Mouse (Mus musculus) heart, embryonic 15.5 days (tissue): ENCODE data around the gene R3hcc1l. TPM values are rescaled to one million over a fixed set of nuclear protein-coding genes. Genes with fewer than 3 reads are reported as not detected.

Source experiments
- ATAC-seq: fragments of 200-750 bp; cut with Nextera tagmentation; replicated peaks from 2 replicates; pipeline ENCODE4 v1.8.0; 2017; ENCODE audit warnings: low read depth, moderate TSS enrichment; ENCODE audit not compliant: insufficient number of reproducible peaks, insufficient read depth, low FRiP score
- H3K27ac ChIP-seq: fragments of 300-500 bp; sonication (generic); 2 replicates; pipeline ENCODE4 v1.5.1; 2015; ENCODE audit warnings: mild to moderate bottlenecking, inconsistent platforms
- H3K27me3 ChIP-seq: fragments of 300-500 bp; sonication (generic); 2 replicates; pipeline ENCODE4 v1.6.1; 2015; ENCODE audit warnings: inconsistent platforms
- H3K36me3 ChIP-seq: fragments of 300-500 bp; sonication (generic); 2 replicates; pipeline ENCODE4 v1.6.1; 2015; ENCODE audit warnings: mild to moderate bottlenecking, inconsistent platforms
- H3K4me1 ChIP-seq: fragments of 300-500 bp; sonication (generic); replicated peaks from 2 replicates; pipeline ENCODE4 v1.6.1; 2015; ENCODE audit warnings: inconsistent platforms
- H3K4me2 ChIP-seq: fragments of 300-500 bp; sonication (generic); 2 replicates; pipeline ENCODE4 v1.6.1; 2015; ENCODE audit warnings: inconsistent platforms, mild to moderate bottlenecking, moderate library complexity
- H3K4me3 ChIP-seq: fragments of 300-500 bp; sonication (generic); 2 replicates; pipeline ENCODE4 v1.5.1; 2015; ENCODE audit warnings: mild to moderate bottlenecking, inconsistent platforms
- H3K9ac ChIP-seq: fragments of 300-500 bp; sonication (generic); 2 replicates; pipeline ENCODE4 v1.6.1; 2015; ENCODE audit warnings: mild to moderate bottlenecking, inconsistent platforms
- H3K9me3 ChIP-seq: fragments of 300-500 bp; sonication (generic); replicated peaks from 2 replicates; pipeline ENCODE4 v1.6.1; 2016; ENCODE audit warnings: inconsistent platforms
- WGBS: fragments of 180-500 bp; shearing (Covaris S2); methylation state at CpG from one replicate; pipeline ENCODE4 v1.1.7; 2015; ENCODE audit warnings: mixed read lengths; 5-methylcytosine and 5-hydroxymethylcytosine counted together
- polyA plus RNA-seq: library from polyadenylated mRNA; unstranded; fragments of >200 nt; fragmentation: Nextera tagmentation; extraction: Ambion mirVana; gene quantifications from 2 replicates; pipeline ENCODE4 v1.2.1, GENCODE M21; 2015

Gene R3hcc1l
- polyA plus RNA-seq, 1 experiment from 2014 or later, result 14.2 TPM

- Histone ChIP-seq H3K9ac (no peak overlapping the region), H3K4me1 (peaks cover 8% of the 10 kb centered on the region), H3K36me3 (no peaks in the 10 kb centered on the region), H3K4me3 (no peak overlapping the region), H3K27ac (no peak overlapping the region), H3K9me3 (no peaks in the 10 kb centered on the region), H3K4me2 (no peak overlapping the region), H3K27me3 (peaks cover 30% of the 10 kb centered on the region)
- 72% methylated on average over 2 of the region's 2 CpGs for WGBS
- no peak for ATAC-seq
Observed at GRCm38 (mm10) chr19:42633650-42634049, 115.1 kb downstream of the R3hcc1l start.

- Histone ChIP-seq H3K36me3 (no peaks in the 10 kb centered on the region), H3K9me3 (no peaks in the 10 kb centered on the region), H3K9ac (no peak overlapping the region), H3K4me3 (no peak overlapping the region), H3K27me3 (peaks cover 24% of the 10 kb centered on the region; the same call in 1 of the 2 replicates), H3K4me2 (no peak overlapping the region), H3K4me1 (peaks cover 2% of the 10 kb centered on the region), H3K27ac (no peak overlapping the region)
- WGBS, result 38% methylated on average over 11 of the region's 11 CpGs
- ATAC-seq, result no peak
Observed at GRCm38 (mm10) chr19:42636631-42637030, 118.1 kb downstream of the R3hcc1l start.

- Histone ChIP-seq H3K27me3 (peaks cover 9% of the 10 kb centered on the region; the same call in 1 of the 2 replicates), H3K4me1 (no peaks in the 10 kb centered on the region), H3K9me3 (no peaks in the 10 kb centered on the region), H3K4me2 (no peak overlapping the region), H3K9ac (no peak overlapping the region), H3K4me3 (no peak overlapping the region), H3K36me3 (no peaks in the 10 kb centered on the region), H3K27ac (no peak overlapping the region)
- ATAC-seq, result no peak
- 43% methylated on average over 8 of the region's 8 CpGs for WGBS
Observed at GRCm38 (mm10) chr19:42638604-42639481, 120.3 kb downstream of the R3hcc1l start.

GRCm38 (mm10) chr19:42639544-42639943 lies 121.0 kb downstream of the R3hcc1l start:
- no peaks in the 10 kb centered on the region for H3K9me3 ChIP-seq
- H3K27ac ChIP-seq, result no peak overlapping the region
- WGBS, result 53% methylated on average over 8 of the region's 8 CpGs
- peaks cover 3% of the 10 kb centered on the region; the same call in 1 of the 2 replicates for H3K27me3 ChIP-seq
- no peaks in the 10 kb centered on the region for H3K36me3 ChIP-seq
- no peak overlapping the region for H3K4me3 ChIP-seq
- H3K9ac ChIP-seq, result no peak overlapping the region
- no peak for ATAC-seq
- H3K4me1 ChIP-seq, result no peaks in the 10 kb centered on the region
- H3K4me2 ChIP-seq, result no peak overlapping the region

- H3K4me1 ChIP-seq, result no peaks in the 10 kb centered on the region
- no peak overlapping the region for H3K4me2 ChIP-seq
- no peaks in the 10 kb centered on the region for H3K9me3 ChIP-seq
- 73% methylated on average over 9 of the region's 9 CpGs for WGBS
- H3K9ac ChIP-seq, result no peak overlapping the region
- H3K36me3 ChIP-seq, result no peaks in the 10 kb centered on the region
- H3K4me3 ChIP-seq, result no peak overlapping the region
- H3K27ac ChIP-seq, result no peak overlapping the region
- H3K27me3 ChIP-seq, result 0 out of 2 replicates have a peak, but pooled peaks cover 3% of the 10 kb centered on the region
- no peak for ATAC-seq
Observed at GRCm38 (mm10) chr19:42640211-42640610, 121.7 kb downstream of the R3hcc1l start.

Other genes starting within 250 kb of the R3hcc1l start
- 0.69 and 1.5 TPM in 2 replicates for gene Crtac1, start 87.0 kb upstream of the R3hcc1l start, polyA plus RNA-seq
- gene Loxl4, start 94.1 kb downstream of the R3hcc1l start, polyA plus RNA-seq, result 0.14 and 0.39 TPM in 2 replicates
- 4.8 and 5.3 TPM in 2 replicates for gene Pyroxd2, start 234.0 kb downstream of the R3hcc1l start, polyA plus RNA-seq